Mouse (Mus musculus) fibroblast of lung, adult 2 months (primary cell): ENCODE measurements around the gene Lmod3.
"Not testable (repeated sequence)": the region's sequence is repeated elsewhere in the genome, so short reads cannot be mapped to it uniquely, and the experiment has no call there.

Source experiments
- DNase-seq: peaks from one replicate; pipeline ENCODE4 v3.0.0-alpha.2; 2011; ENCODE audit warnings: low read depth

The Lmod3 gene

GRCm38 (mm10) chr6:97276366-97276765 lies 23.8 kb upstream of the Lmod3 start:
- DNase-seq, result no peak

DNA sequence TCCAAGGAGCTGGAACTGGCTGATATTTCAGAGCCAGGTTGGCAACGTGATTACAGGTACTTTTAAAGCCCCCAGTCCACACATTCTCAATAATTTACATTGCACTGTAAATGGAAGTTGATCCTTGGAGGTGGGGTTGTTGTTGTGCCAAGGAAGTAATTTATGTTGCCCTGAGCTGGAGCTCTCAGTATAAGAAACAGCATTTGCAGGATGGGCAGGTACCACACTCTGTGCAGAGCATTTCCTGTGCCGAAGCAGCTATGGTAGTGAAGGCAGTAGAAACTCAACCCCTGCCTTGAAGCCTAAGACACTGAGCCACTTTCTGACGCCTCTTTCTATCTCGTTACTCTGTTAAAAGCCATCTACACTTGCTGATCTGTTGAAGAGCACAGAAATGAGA lies 23.2 kb upstream of the Lmod3 start:
- DNase-seq, result no peak

DNA sequence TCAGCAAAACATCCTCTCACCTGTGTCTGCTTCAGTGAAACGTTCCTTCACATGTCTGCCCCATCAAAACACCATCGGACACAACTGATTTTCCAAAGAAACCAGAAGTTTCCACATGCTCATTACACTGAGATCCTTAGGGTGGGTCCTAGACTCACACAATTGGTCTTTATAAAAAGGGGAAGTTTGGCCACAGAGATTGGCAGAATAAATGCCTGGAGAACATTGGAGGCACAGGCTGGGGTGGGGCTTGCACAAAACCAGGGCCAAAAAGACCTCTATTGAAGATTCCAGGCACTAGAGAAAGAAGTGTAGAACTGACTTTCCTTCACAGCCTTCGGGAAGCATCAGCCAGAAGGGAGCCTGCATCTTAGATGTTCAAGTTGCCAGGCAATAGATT lies 21.2 kb upstream of the Lmod3 start:
- DNase-seq, result no peak

GRCm38 (mm10) chr6:97273058-97273710 lies 20.6 kb upstream of the Lmod3 start:
- DNase-seq, result no peak

GRCm38 (mm10) chr6:97272349-97272748 lies 19.8 kb upstream of the Lmod3 start:
- DNase-seq, result no peak

GRCm38 (mm10) chr6:97269596-97269995 lies 17.0 kb upstream of the Lmod3 start:
- DNase-seq, result no peak

- DNase-seq, result no peak
Observed at GRCm38 (mm10) chr6:97267132-97267531, 14.6 kb upstream of the Lmod3 start.

GRCm38 (mm10) chr6:97266661-97267060 lies 14.1 kb upstream of the Lmod3 start:
- no peak for DNase-seq

- DNase-seq, result no peak
Observed at GRCm38 (mm10) chr6:97265705-97266104, 13.1 kb upstream of the Lmod3 start.

DNA sequence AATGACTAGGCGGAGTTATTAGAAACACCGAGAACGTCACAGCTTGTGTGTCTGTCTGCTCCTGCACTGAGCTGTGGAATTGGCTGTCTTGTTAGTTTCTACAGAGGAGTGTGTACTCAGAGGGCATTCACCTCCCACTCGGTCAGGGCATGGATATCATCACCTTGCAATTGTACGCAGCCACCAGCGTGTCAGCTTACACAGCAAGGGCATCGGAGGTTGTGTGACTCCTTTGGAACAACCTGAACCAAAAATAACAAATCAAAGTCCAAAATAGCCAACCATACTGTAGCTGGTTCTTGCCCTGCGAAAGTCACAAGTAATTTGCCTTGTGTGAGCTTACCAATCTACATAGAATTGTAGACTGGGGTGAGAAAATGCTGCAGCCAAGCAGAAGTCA lies 12.7 kb upstream of the Lmod3 start:
- no peak for DNase-seq

DNA sequence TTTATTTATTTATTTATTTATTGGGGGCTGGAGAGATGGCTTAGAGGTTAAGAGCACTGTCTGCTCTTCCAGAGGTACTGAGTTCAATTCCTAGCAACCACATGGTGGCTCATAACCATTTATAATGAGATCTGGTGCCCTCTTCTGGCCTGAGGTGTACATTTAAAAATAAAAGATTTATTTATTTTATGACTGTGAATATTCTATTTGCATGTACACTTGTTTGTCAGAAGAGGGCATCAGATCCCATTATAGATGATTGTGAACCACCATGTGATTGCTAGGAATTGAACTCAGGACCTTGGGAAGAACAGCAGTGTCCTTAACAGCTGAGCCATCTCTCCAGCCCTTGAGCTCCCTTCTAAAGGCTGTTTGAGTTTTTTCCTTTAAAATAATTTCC lies 11.2 kb upstream of the Lmod3 start:
- not testable (repeated sequence) for DNase-seq

DNA sequence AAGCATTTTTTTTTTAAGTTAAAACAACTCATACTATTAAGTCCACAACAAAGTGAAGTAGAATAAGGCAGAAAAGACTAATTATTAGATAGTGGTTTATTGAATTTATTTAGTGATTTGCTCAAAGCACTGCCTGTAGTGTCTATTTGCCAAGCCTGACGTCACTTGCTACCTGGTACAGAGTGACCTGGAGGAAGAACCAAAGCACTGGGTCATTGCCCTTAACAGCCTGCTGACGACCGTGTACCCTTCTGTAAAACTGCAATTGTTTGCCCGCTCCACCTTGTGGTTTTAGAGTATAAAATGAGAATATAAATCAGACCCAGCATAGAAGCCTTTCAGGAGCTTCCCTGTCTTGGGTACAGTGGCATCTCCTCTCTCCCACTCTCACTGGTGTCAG lies 9.7 kb upstream of the Lmod3 start:
- DNase-seq, result no peak

DNA sequence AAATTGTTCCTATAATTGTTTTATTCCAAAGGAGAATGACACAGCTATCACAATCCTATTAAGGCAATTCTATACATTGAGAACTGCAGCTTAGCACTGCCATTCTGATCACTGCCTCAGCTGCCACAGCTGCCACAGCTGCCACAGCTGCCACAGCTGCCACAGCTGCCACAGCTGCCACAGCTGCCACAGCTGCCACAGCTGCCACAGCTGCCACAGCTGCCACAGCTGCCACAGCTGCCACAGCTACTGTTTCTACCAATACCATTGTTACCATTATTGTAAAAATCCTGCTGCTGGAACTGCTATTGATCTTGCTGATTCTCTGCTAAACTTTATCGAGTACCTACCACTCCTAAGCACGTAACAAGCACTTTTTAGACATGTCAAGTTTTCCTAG lies 7.4 kb upstream of the Lmod3 start:
- DNase-seq, result not testable (repeated sequence)

DNA sequence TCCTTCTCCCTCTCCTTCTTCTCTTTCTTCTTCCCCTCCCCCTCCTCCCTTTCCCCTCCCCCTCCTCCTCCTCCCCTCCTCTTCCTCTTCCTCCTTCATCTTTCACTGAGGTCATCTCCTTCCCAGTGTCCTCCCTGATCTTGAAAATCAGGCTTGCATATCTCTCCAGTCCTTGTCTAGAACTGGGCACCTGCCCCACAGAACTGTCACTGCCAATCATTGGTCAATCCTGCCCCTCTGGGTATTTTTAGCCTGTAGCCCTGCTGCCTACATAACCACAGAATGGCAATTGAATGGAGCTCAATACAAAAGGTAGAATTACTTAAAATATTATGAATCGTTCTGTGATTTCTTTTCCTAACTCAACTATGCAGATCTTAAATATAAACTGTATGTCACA lies 5.9 kb upstream of the Lmod3 start:
- DNase-seq, result no peak

- no peak for DNase-seq
Observed at GRCm38 (mm10) chr6:97252086-97252485, 473 bp downstream of the Lmod3 start.

DNA sequence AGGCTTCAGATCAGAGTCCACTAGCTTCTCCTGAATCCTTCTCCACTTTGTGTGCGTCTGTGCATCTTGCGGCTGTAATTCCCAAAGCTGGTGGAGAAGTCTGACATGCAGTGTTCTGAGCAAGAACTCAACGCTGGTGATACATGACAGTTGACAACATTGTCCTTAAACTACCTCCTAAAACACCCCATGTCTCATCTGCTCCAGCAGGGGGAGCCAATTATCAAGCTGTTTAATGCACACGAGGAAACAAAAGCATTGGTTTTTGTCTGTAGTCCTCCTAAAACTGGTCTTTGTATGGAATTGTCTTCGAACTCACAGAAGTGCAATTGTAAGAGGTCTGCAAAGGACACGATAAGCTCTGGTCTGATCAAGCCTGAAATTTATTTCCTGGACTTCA lies 1.6 kb downstream of the Lmod3 start:
- DNase-seq, result no peak

DNA sequence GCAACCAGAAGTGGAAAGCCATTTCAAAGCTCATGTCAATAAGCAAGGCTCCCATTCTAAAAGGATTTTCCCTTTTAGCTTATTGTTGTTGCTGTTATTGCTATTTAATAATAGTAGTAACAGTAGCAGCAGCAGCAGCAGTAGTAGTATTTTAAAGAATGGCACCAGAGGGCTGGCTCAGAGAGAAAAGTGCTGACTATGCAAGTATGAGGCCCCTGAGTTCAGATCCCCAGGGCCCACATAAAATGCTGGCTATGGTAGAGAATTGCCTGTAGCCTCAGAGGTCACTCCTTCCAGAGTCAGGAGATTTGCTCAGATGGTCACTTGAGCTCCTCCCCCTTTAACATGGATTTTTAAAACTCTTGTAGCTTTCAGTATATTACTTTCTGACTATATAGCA lies 7.4 kb downstream of the Lmod3 start:
- no peak for DNase-seq

DNA sequence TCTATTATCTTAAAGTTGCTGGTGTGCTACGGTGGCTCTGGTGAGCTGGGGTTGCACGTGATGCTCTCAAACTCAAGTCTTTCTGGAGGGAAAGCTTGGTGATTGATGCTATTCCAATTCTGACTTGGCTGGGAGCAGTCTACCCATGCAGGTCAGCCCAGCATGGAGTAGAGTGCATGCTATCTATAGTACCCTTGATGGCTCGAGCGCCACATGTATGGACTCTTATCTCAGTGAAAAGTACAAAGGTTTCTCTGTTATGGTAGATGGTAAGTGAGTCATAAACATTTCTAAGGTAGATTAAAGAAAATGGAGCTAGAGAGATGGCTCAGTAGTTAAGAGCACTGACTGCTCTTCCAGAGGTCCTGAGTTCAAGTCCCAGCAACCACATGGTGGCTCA lies 10.0 kb downstream of the Lmod3 start:
- no peak for DNase-seq

DNA sequence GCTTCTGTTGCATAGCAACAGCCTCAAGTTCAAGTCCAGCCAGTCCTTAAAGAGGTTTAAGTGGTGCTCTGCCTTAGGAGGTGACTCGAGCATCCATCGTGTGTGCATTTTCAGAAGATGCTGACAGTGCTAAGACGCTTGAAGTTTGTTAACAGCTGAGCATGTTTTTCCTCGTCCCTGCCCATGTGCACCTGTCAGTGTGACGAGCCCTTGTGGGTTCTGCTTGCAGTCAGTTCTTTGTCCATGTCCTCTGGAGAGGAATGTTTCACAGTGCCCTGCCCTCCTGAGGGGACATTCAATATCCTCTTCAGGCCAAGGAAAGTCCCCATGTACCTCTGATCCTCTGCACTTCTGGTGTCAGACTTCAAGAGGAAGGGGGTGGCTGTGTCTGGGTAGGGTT lies 12.5 kb downstream of the Lmod3 start:
- DNase-seq, result no peak

- DNase-seq, result no peak
Observed at GRCm38 (mm10) chr6:97239360-97239759, 13.2 kb downstream of the Lmod3 start.

DNA sequence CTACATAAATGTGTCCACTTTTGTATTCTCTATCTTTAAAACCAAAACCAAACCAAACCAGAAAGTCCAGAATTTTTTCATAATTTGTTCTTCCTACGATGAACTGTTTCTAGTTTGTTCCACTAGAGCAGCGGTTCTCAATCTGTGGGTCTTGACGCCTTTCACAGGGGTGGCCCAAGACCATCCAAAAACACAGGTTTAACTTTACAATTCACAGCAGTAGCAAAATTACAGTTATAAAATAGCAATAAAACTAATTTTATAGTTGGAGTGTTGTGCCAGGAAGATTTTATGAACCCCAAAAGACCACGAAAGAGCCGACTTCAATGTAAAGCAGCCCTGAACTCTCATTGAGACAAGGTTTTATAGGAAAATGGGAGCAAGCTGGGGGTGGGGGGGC lies 16.5 kb downstream of the Lmod3 start:
- no peak for DNase-seq

GRCm38 (mm10) chr6:97234911-97235668 lies 17.5 kb downstream of the Lmod3 start:
- DNase-seq, result no peak

DNA sequence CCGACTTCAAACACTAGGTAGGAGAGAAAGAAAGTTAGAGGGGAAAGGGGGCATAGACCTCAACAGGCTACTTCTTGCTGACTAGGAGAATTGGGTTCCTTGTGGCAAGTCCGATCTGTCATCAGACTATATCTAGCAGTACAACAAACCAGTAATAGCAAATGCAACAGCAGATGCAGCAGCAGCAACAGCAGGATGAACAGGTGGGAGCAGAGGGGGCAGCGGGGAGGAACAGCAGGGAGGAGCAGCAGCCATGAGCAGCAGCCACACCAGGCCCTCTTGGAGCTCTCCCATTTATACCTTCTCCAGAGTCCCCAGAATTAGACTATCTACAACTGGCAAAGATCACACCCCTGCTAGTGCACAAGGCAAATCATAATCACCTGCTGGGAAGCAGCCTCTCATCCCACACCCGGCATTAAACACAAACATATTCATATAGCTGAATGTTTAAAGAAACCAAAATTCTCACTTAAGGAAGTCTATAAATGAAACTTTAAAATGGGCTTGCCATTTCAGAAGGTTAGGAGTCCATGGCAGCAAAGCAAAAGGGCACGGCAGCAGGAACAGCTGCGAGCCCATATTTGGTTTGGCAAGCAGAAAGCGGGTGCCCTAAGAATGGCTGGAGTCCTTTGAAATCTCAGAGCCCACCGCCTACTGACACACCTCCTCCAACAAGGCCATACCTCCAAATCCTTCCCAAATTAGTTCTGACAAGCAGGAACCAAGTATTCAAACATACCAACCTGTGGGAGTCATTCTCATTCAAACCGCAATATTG lies 25.3 kb downstream of the Lmod3 start:
- DNase-seq, result no peak
